Mouse (Mus musculus) limb, embryonic 12.5 days (tissue): ENCODE measurements at regions not wholly inside any gene's neighbourhood (a gene's known extent, or its start where the extent isn't known, plus 50 kb on each side); places are given as distances from the start of the nearest gene placed in this dataset.

Source experiments
- ATAC-seq: fragments of 200-750 bp; cut with Nextera tagmentation; 2 replicates; pipeline ENCODE4 v1.8.0; 2017; ENCODE audit warnings: low read depth, moderate TSS enrichment; ENCODE audit not compliant: insufficient number of reproducible peaks, insufficient read depth, low FRiP score, low TSS enrichment
- H3K27ac ChIP-seq: fragments of 300-500 bp; sonication (generic); 2 replicates; pipeline ENCODE4 v1.5.1; 2016; ENCODE audit warnings: mild to moderate bottlenecking, moderate library complexity
- H3K27me3 ChIP-seq: fragments of 300-500 bp; sonication (generic); 2 replicates; pipeline ENCODE4 v1.6.1; 2016; ENCODE audit warnings: mild to moderate bottlenecking, moderate library complexity
- H3K36me3 ChIP-seq: fragments of 300-500 bp; sonication (generic); 2 replicates; pipeline ENCODE4 v1.6.1; 2016; ENCODE audit warnings: mild to moderate bottlenecking, moderate library complexity
- H3K4me1 ChIP-seq: fragments of 300-500 bp; sonication (generic); replicated peaks from 2 replicates; pipeline ENCODE4 v1.6.1; 2016
- H3K4me2 ChIP-seq: fragments of 300-500 bp; sonication (generic); 2 replicates; pipeline ENCODE4 v1.6.1; 2016; ENCODE audit warnings: mild to moderate bottlenecking, moderate library complexity
- H3K4me3 ChIP-seq: fragments of 300-500 bp; sonication (generic); replicated peaks from 2 replicates; pipeline ENCODE4 v1.5.1; 2016; ENCODE audit warnings: mild to moderate bottlenecking
- H3K9ac ChIP-seq: fragments of 300-500 bp; sonication (generic); replicated peaks from 2 replicates; pipeline ENCODE4 v1.6.1; 2016; ENCODE audit warnings: mild to moderate bottlenecking, moderate library complexity
- H3K9me3 ChIP-seq: fragments of 300-500 bp; sonication (generic); 2 replicates; pipeline ENCODE4 v1.6.1; 2016; ENCODE audit warnings: mild to moderate bottlenecking, moderate library complexity
- WGBS: fragments of 180-500 bp; shearing (Covaris S2); methylation state at CpG from one replicate; pipeline ENCODE4 v1.1.7; 2016; 5-methylcytosine and 5-hydroxymethylcytosine counted together

- H3K36me3 ChIP-seq, result no peaks in the 10 kb centered on the region
- H3K27ac ChIP-seq, result no peak overlapping the region
- peaks cover 74% of the 10 kb centered on the region for H3K27me3 ChIP-seq
- H3K4me3 ChIP-seq, result no peak overlapping the region
- H3K4me2 ChIP-seq, result no peak overlapping the region
- 0 out of 2 replicates have a peak, but pooled peaks cover 9% of the 10 kb centered on the region for H3K4me1 ChIP-seq
- H3K9ac ChIP-seq, result no peak overlapping the region
- ATAC-seq, result no peak
- WGBS, result 92% methylated on average over 1 of the region's 1 CpGs
- peaks cover 4% of the 10 kb centered on the region; the same call in 1 of the 2 replicates for H3K9me3 ChIP-seq
These were observed 377.6 kb upstream of the Tbx3 start for GRCm38 (mm10) chr5:119292889-119293288.

- no peak for ATAC-seq
These were observed 371.2 kb upstream of the Tbx3 start for GRCm38 (mm10) chr5:119299311-119299710.

GRCm38 (mm10) chr5:119300106-119300505 lies 370.4 kb upstream of the Tbx3 start:
- H3K4me2 ChIP-seq, result no peak overlapping the region
- no peaks in the 10 kb centered on the region for H3K9me3 ChIP-seq
- no peaks in the 10 kb centered on the region for H3K36me3 ChIP-seq
- peaks cover 71% of the 10 kb centered on the region for H3K27me3 ChIP-seq
- no peak overlapping the region for H3K9ac ChIP-seq
- ATAC-seq, result no peak
- WGBS, result 53% methylated on average over 7 of the region's 7 CpGs
- H3K4me1 ChIP-seq, result peaks cover 14% of the 10 kb centered on the region
- no peak overlapping the region for H3K27ac ChIP-seq
- H3K4me3 ChIP-seq, result no peak overlapping the region

More at GRCm38 (mm10) chr5:119299311-119299710, 371.2 kb upstream of the Tbx3 start:
- H3K4me2 ChIP-seq, result no peak overlapping the region
- no peaks in the 10 kb centered on the region for H3K9me3 ChIP-seq
- H3K4me1 ChIP-seq, result peaks cover 14% of the 10 kb centered on the region
- WGBS, result 63% methylated on average over 3 of the region's 3 CpGs
- no peak overlapping the region for H3K27ac ChIP-seq
- peaks cover 69% of the 10 kb centered on the region for H3K27me3 ChIP-seq
- H3K36me3 ChIP-seq, result no peaks in the 10 kb centered on the region
- H3K9ac ChIP-seq, result no peak overlapping the region
- H3K4me3 ChIP-seq, result no peak overlapping the region

GRCm38 (mm10) chr5:119301539-119301938 lies 368.9 kb upstream of the Tbx3 start:
- no peak for ATAC-seq
- 32% methylated on average over 5 of the region's 5 CpGs for WGBS
- H3K27ac ChIP-seq, result no peak overlapping the region
- H3K36me3 ChIP-seq, result no peaks in the 10 kb centered on the region
- peaks cover 69% of the 10 kb centered on the region for H3K27me3 ChIP-seq
- no peak overlapping the region for H3K4me2 ChIP-seq
- H3K4me3 ChIP-seq, result no peak overlapping the region
- H3K9ac ChIP-seq, result no peak overlapping the region
- no peaks in the 10 kb centered on the region for H3K9me3 ChIP-seq
- H3K4me1 ChIP-seq, result peaks cover 8% of the 10 kb centered on the region

- no peak overlapping the region for H3K4me2 ChIP-seq
- no peaks in the 10 kb centered on the region for H3K9me3 ChIP-seq
- H3K27ac ChIP-seq, result no peak overlapping the region
- H3K36me3 ChIP-seq, result no peaks in the 10 kb centered on the region
- H3K9ac ChIP-seq, result no peak overlapping the region
- 19% methylated on average over 5 of the region's 5 CpGs for WGBS
- H3K27me3 ChIP-seq, result peaks cover 51% of the 10 kb centered on the region
- no peak overlapping the region for H3K4me3 ChIP-seq
- peaks cover 5% of the 10 kb centered on the region for H3K4me1 ChIP-seq
- ATAC-seq, result no peak
These were observed 365.7 kb upstream of the Tbx3 start for GRCm38 (mm10) chr5:119304721-119305120.

GRCm38 (mm10) chr5:119307768-119308167 lies 362.7 kb upstream of the Tbx3 start:
- H3K27me3 ChIP-seq, result peaks cover 40% of the 10 kb centered on the region
- no peak for ATAC-seq
- 75% methylated on average over 6 of the region's 6 CpGs for WGBS
- H3K9me3 ChIP-seq, result no peaks in the 10 kb centered on the region
- no peak overlapping the region for H3K4me2 ChIP-seq
- H3K36me3 ChIP-seq, result no peaks in the 10 kb centered on the region
- no peak overlapping the region for H3K27ac ChIP-seq
- H3K4me1 ChIP-seq, result peaks cover 10% of the 10 kb centered on the region
- H3K4me3 ChIP-seq, result no peak overlapping the region
- H3K9ac ChIP-seq, result no peak overlapping the region

GRCm38 (mm10) chr5:119310178-119310930 lies 360.1 kb upstream of the Tbx3 start:
- Histone ChIP-seq H3K36me3 (no peaks in the 10 kb centered on the region), H3K9ac (no peak overlapping the region), H3K27ac (peak overlapping the region; percentile 45), H3K27me3 (peaks cover 32% of the 10 kb centered on the region; the same call in 1 of the 2 replicates), H3K4me2 (no peak overlapping the region), H3K9me3 (no peaks in the 10 kb centered on the region), H3K4me1 (peaks cover 10% of the 10 kb centered on the region), H3K4me3 (no peak overlapping the region)
- no peak for ATAC-seq
- WGBS, result 57% methylated on average over 11 of the region's 11 CpGs

DNA sequence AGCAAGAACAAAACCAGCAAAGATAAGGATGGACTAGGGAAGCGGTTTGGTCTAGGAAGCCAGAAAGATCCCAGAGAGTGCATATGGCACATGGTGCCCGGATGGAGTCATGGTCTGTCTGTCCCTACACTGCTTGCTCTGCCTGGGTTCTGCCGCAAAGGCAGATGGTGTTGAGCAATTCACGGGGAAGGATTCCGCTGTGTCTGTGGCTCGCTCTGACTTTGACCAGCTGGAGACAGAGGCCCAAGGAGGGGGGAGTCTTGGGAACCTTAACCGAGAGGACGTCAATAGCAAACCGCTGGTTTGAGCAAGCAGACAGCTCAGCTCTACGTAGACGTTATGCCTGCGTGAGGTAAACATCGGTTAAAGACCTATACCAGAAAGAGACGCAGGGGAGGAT lies 357.7 kb upstream of the Tbx3 start:
- H3K4me2 ChIP-seq, result no peak overlapping the region
- WGBS, result 85% methylated on average over 14 of the region's 14 CpGs

GRCm38 (mm10) chr5:119315149-119315548 lies 355.3 kb upstream of the Tbx3 start:
- Histone ChIP-seq H3K4me1 (peaks cover 7% of the 10 kb centered on the region), H3K9me3 (no peaks in the 10 kb centered on the region), H3K27ac (no peak overlapping the region), H3K4me3 (no peak overlapping the region), H3K36me3 (no peaks in the 10 kb centered on the region), H3K27me3 (peaks cover 42% of the 10 kb centered on the region), H3K4me2 (no peak overlapping the region), H3K9ac (no peak overlapping the region)
- WGBS, result 91% methylated on average over 7 of the region's 7 CpGs
- ATAC-seq, result no peak

More for the DNA sequence above, 357.7 kb upstream of the Tbx3 start:
- H3K9ac ChIP-seq, result no peak overlapping the region
- no peaks in the 10 kb centered on the region for H3K9me3 ChIP-seq
- peaks cover 10% of the 10 kb centered on the region for H3K4me1 ChIP-seq
- no peaks in the 10 kb centered on the region for H3K36me3 ChIP-seq
- no peak overlapping the region for H3K27ac ChIP-seq
- no peak overlapping the region for H3K4me3 ChIP-seq
- ATAC-seq, result no peak
- H3K27me3 ChIP-seq, result peaks cover 35% of the 10 kb centered on the region; the same call in 1 of the 2 replicates

GRCm38 (mm10) chr5:119317617-119318016 lies 352.9 kb upstream of the Tbx3 start:
- Histone ChIP-seq H3K9me3 (no peaks in the 10 kb centered on the region), H3K4me1 (no peaks in the 10 kb centered on the region), H3K27me3 (peaks cover 39% of the 10 kb centered on the region), H3K36me3 (no peaks in the 10 kb centered on the region), H3K4me2 (no peak overlapping the region), H3K4me3 (no peak overlapping the region), H3K9ac (no peak overlapping the region), H3K27ac (no peak overlapping the region)
- 83% methylated on average over 11 of the region's 11 CpGs for WGBS
- no peak for ATAC-seq

- no peak overlapping the region for H3K27ac ChIP-seq
- no peaks in the 10 kb centered on the region for H3K4me1 ChIP-seq
- H3K4me3 ChIP-seq, result no peak overlapping the region
- H3K27me3 ChIP-seq, result peaks cover 46% of the 10 kb centered on the region
- 80% methylated on average over 10 of the region's 10 CpGs for WGBS
- no peaks in the 10 kb centered on the region for H3K9me3 ChIP-seq
- ATAC-seq, result no peak
- no peak overlapping the region for H3K4me2 ChIP-seq
- H3K9ac ChIP-seq, result no peak overlapping the region
- H3K36me3 ChIP-seq, result no peaks in the 10 kb centered on the region
These were observed 348.9 kb upstream of the Tbx3 start for GRCm38 (mm10) chr5:119321368-119322144.
